ENCODE assay signal across 28 mouse cellular contexts in genomic region chr11:88709876-88710614, GRCm38 (mm10). TPM values are rescaled to one million over a fixed set of nuclear protein-coding genes. Genes with fewer than 3 reads are reported as not detected.
DNase-seq lines count a peak whose midpoint lies in the region; ATAC-seq lines count a peak whose summit lies in the region.
"Had no signal": no experiment of that assay in that cellular context is flagged by ENCODE, and none has a peak within 500 bp of the region (broad histone marks: within the 10 kb centered on the region; RNA-seq: fewer than 3 reads in every experiment).

No protein-coding gene starts in this region.

- no peak overlapping the region for H3K4me2 ChIP-seq in midbrain, embryonic 13.5 days (replicated peaks)
- H3K4me2 ChIP-seq in midbrain, embryonic 14.5 days (ENCODE audit: low read length), result no peak overlapping the region
- no peak overlapping the region for H3K4me2 ChIP-seq in embryonic facial prominence, embryonic 15.5 days (replicated peaks)
- no peak overlapping the region; the same call in 1 of the 2 replicates for H3K4me2 ChIP-seq in hindbrain, embryonic 12.5 days (replicated peaks)
- H3K4me2 ChIP-seq: heart, embryonic 11.5 days; limb, embryonic 12.5 days; liver, embryonic 11.5 days; lung, embryonic 15.5 days; stomach, embryonic 15.5 days had no signal

- no peak overlapping the region for H3K27ac ChIP-seq in heart, embryonic 10.5 days
- H3K27ac ChIP-seq in midbrain, embryonic 13.5 days, result 0 out of 2 replicates have a peak overlapping the region, but pooled peaks have one; percentile 41
- no peak overlapping the region for H3K27ac ChIP-seq in midbrain, embryonic 14.5 days (replicated peaks; ENCODE audit: low read depth, low read length)
- H3K27ac ChIP-seq in embryonic facial prominence, embryonic 15.5 days (replicated peaks), result peak overlapping the region; percentile 40; the same call in 1 of the 2 replicates
- H3K27ac ChIP-seq in hindbrain, embryonic 12.5 days, result peak overlapping the region; percentile 44
- H3K27ac ChIP-seq: limb, embryonic 12.5 days; lung, embryonic 15.5 days; midbrain, embryonic 10.5 days; stomach, embryonic 15.5 days had no signal

- no peak overlapping the region for H3K4me3 ChIP-seq in heart, embryonic 10.5 days
- H3K4me3 ChIP-seq in midbrain, embryonic 13.5 days (replicated peaks), result no peak overlapping the region
- H3K4me3 ChIP-seq in midbrain, embryonic 14.5 days (replicated peaks; ENCODE audit: low read depth, low read length), result no peak overlapping the region
- no peak overlapping the region for H3K4me3 ChIP-seq in embryonic facial prominence, embryonic 15.5 days (replicated peaks)
- H3K4me3 ChIP-seq in hindbrain, embryonic 12.5 days, result no peak overlapping the region
- H3K4me3 ChIP-seq: limb, embryonic 12.5 days; lung, embryonic 15.5 days; midbrain, embryonic 10.5 days; stomach, embryonic 15.5 days had no signal

- no peak overlapping the region for H3K9ac ChIP-seq in midbrain, embryonic 13.5 days (replicated peaks)
- H3K9ac ChIP-seq in midbrain, embryonic 14.5 days (replicated peaks; ENCODE audit: low read length), result no peak overlapping the region; the same call in 1 of the 2 replicates
- no peak overlapping the region for H3K9ac ChIP-seq in embryonic facial prominence, embryonic 15.5 days
- no peak overlapping the region for H3K9ac ChIP-seq in hindbrain, embryonic 12.5 days
- H3K9ac ChIP-seq: limb, embryonic 12.5 days; lung, embryonic 15.5 days; stomach, embryonic 15.5 days had no signal

- 84% methylated on average over 15 of the region's 15 CpGs for WGBS in heart, embryonic 10.5 days
- 73% methylated on average over 15 of the region's 15 CpGs for WGBS in midbrain, embryonic 13.5 days
- WGBS in midbrain, embryonic 14.5 days, result 62% methylated on average over 15 of the region's 15 CpGs
- 79% methylated on average over 15 of the region's 15 CpGs for WGBS in embryonic facial prominence, embryonic 15.5 days
- WGBS in hindbrain, embryonic 12.5 days, result 66% methylated on average over 15 of the region's 15 CpGs

- intact Hi-C loops in heart, postnatal 14 days (cut with DNase I), result loop anchor here (5.0 kb wide), 1 partner anchor 48 kb away; no protein-coding TSS in a partner anchor

- no peaks in the 10 kb centered on the region for H3K9me3 ChIP-seq in heart, embryonic 10.5 days
- no peaks in the 10 kb centered on the region for H3K9me3 ChIP-seq in midbrain, embryonic 13.5 days
- H3K9me3 ChIP-seq in midbrain, embryonic 14.5 days (ENCODE audit: control insufficient read depth, low read length), result no peaks in the 10 kb centered on the region
- no peaks in the 10 kb centered on the region for H3K9me3 ChIP-seq in embryonic facial prominence, embryonic 15.5 days (replicated peaks)
- H3K9me3 ChIP-seq in hindbrain, embryonic 12.5 days (replicated peaks), result no peaks in the 10 kb centered on the region
- H3K9me3 ChIP-seq: limb, embryonic 12.5 days; lung, embryonic 15.5 days; midbrain, embryonic 10.5 days; stomach, embryonic 15.5 days had no signal

- peaks cover 41% of the 10 kb centered on the region for H3K4me1 ChIP-seq in heart, embryonic 10.5 days
- H3K4me1 ChIP-seq in midbrain, embryonic 13.5 days (replicated peaks), result peaks cover 92% of the 10 kb centered on the region
- peaks cover 55% of the 10 kb centered on the region for H3K4me1 ChIP-seq in midbrain, embryonic 14.5 days (ENCODE audit: control insufficient read depth, insufficient read depth, low read length)
- H3K4me1 ChIP-seq in embryonic facial prominence, embryonic 15.5 days, result peaks cover 31% of the 10 kb centered on the region
- peaks cover 80% of the 10 kb centered on the region for H3K4me1 ChIP-seq in hindbrain, embryonic 12.5 days

- ATAC-seq in midbrain, embryonic 13.5 days, result no peak
- no peak for ATAC-seq in midbrain, embryonic 14.5 days (ENCODE audit: low FRiP score, low TSS enrichment)
- ATAC-seq in embryonic facial prominence, embryonic 15.5 days (ENCODE audit: insufficient number of reproducible peaks, low FRiP score, low TSS enrichment, low read depth), result no peak
- no peak for ATAC-seq in hindbrain, embryonic 12.5 days (ENCODE audit: low FRiP score)
- ATAC-seq: activated CD4-positive, CD25-positive, alpha-beta regulatory T cell, adult 4 months; forebrain, embryonic 14.5 days; inflammation-experienced regulatory T-cells, adult 6 months had no signal

- DNase-seq in heart, embryonic 10.5 days (ENCODE audit: low spot score), result peak; percentile 64
- no peak for DNase-seq in heart, postnatal 14 days
- DNase-seq in midbrain, embryonic 14.5 days, result no peak
- no peak for DNase-seq in spleen, postnatal 36 days (ENCODE audit: low spot score in 2 of 2)
- DNase-seq in natural killer cell, adult 2 months (ENCODE audit: low spot score in 2 of 2), result no peak
- DNase-seq: adrenal gland, adult 2 months; adrenal gland, postnatal 36 days; B cell, adult 2 months; cerebellum, adult 18-20 months; cerebellum, postnatal 10 days; heart, adult 11 months; heart, postnatal 4 days; kidney, adult 11 months; kidney, postnatal 14 days; layer of hippocampus, adult 9-11 months; thymus, postnatal 14 days had no signal

- peaks cover 84% of the 10 kb centered on the region for H3K36me3 ChIP-seq in heart, embryonic 10.5 days
- H3K36me3 ChIP-seq in midbrain, embryonic 13.5 days, result peaks cover 60% of the 10 kb centered on the region
- H3K36me3 ChIP-seq in midbrain, embryonic 14.5 days (ENCODE audit: control insufficient read depth, insufficient read depth, low read length), result peaks cover 55% of the 10 kb centered on the region
- H3K36me3 ChIP-seq in embryonic facial prominence, embryonic 15.5 days, result peaks cover 17% of the 10 kb centered on the region
- H3K36me3 ChIP-seq in hindbrain, embryonic 12.5 days, result peaks cover 62% of the 10 kb centered on the region

- H3K27me3 ChIP-seq in heart, embryonic 10.5 days (ENCODE audit: insufficient read depth, poor library complexity, severe bottlenecking), result no peaks in the 10 kb centered on the region
- no peaks in the 10 kb centered on the region for H3K27me3 ChIP-seq in midbrain, embryonic 13.5 days
- no peaks in the 10 kb centered on the region for H3K27me3 ChIP-seq in midbrain, embryonic 14.5 days (ENCODE audit: control insufficient read depth, insufficient read depth, low read length)
- no peaks in the 10 kb centered on the region for H3K27me3 ChIP-seq in embryonic facial prominence, embryonic 15.5 days
- H3K27me3 ChIP-seq in hindbrain, embryonic 12.5 days, result no peaks in the 10 kb centered on the region
- H3K27me3 ChIP-seq: limb, embryonic 12.5 days; lung, embryonic 15.5 days; stomach, embryonic 15.5 days had no signal

RNA-seq across cellular contexts. Expression of gene Msi2, which starts 8.3 kb away (rescaled TPM):
- 15.9 and 16.3 TPM in 2 replicates for polyA plus RNA-seq in heart, embryonic 10.5 days (2016; fragmentation: Nextera tagmentation; extraction: Ambion mirVana)
- total RNA-seq in heart, postnatal 14 days (2021), result 100 to 1,000 TPM; 196 to 206 TPM
- polyA plus RNA-seq in midbrain, embryonic 13.5 days (2015; fragmentation: Nextera tagmentation; extraction: Ambion mirVana), result 38.5 and 41.0 TPM in 2 replicates
- 33.1 and 61.8 TPM in 2 replicates for polyA plus RNA-seq in midbrain, embryonic 14.5 days (2014; fragmentation: Nextera tagmentation; extraction: Ambion mirVana)
- polyA plus RNA-seq in embryonic facial prominence, embryonic 15.5 days (2015; fragmentation: Nextera tagmentation; extraction: Ambion mirVana), result 18.3 and 19.7 TPM in 2 replicates
- 34.8 and 35.9 TPM in 2 replicates for polyA plus RNA-seq in hindbrain, embryonic 12.5 days (2016; fragmentation: Nextera tagmentation; extraction: Ambion mirVana)

Comparison
In these comparisons a context has a peak if more than half of its experiments do, and no peak if none do; other contexts are left out.
1. H3K27ac ChIP-seq: peak in midbrain, embryonic 13.5 days (single experiment), embryonic facial prominence, embryonic 15.5 days (single experiment) and hindbrain, embryonic 12.5 days (single experiment); none in heart, embryonic 10.5 days (single experiment) and midbrain, embryonic 14.5 days (single experiment).